Mouse (Mus musculus): ENCODE measurements at regions not wholly inside any gene's neighbourhood (a gene's known extent, or its start where the extent isn't known, plus 50 kb on each side); places are given as distances from the start of the nearest gene placed in this dataset.

DNA sequence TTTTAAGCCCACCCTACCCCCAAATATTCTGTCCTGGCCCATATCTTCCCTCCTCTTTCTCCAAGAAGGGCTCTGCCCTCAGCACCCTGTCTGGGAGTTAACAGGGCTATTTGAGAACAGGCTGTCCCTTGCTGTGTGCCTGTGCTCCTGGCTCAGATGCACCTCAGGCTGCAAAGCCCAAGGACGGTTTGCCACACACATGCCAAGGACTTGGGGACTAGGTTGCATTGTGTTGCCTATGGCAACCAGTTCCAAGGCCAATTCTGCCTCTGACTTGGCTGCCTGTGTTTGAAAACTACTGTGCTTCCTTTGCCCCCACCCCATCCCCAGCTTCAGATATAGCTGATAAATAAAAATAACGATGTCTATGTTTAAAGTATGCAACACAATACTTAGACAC is 227.1 kb upstream of the Podxl start:
- H3K4me3 ChIP-seq (replicated peaks; ENCODE audit: control insufficient read depth, low read depth, low read length), result no peak overlapping the region
- WGBS, result 63% methylated on average over 2 of the region's 2 CpGs
- TF ChIP-seq CTCF (IDR thresholded peaks at IDR 0.05; ENCODE audit: control insufficient read depth, insufficient read depth, low read length) (no peak), POLR2A (IDR thresholded peaks at IDR 0.05; ENCODE audit: borderline replicate concordance, control insufficient read depth, low read depth, low read length) (no peak)
- no peak overlapping the region for H3K27ac ChIP-seq (ENCODE audit: control insufficient read depth, insufficient read depth, low read depth, low read length, poor library complexity)
- H3K4me1 ChIP-seq (ENCODE audit: control insufficient read depth, insufficient read depth, low read length), result no peaks in the 10 kb centered on the region

DNA sequence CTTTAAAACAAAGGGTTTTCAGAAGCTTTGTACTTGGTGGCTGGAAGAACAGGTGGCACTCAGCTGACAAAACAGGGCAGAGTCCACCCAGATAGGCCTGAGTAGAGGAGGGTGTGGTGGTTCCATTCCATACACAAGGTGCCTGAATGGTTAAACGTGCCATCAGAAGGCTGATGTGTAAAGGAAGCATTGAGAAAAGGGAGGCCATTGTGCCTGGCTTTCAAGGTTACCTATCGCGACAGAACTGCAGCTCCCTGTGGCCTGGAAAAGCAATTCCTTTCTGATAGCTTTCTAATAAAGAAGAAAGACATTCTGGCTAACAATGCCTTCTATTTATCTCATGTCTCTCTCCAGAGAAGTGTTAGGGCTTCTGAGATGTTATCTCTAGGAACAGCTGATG is 213.1 kb upstream of the Podxl start:
- H3K27ac ChIP-seq (ENCODE audit: control insufficient read depth, insufficient read depth, low read depth, low read length, poor library complexity), result no peak overlapping the region
- no peak overlapping the region for H3K4me3 ChIP-seq (replicated peaks; ENCODE audit: control insufficient read depth, low read depth, low read length)
- H3K4me1 ChIP-seq (ENCODE audit: control insufficient read depth, insufficient read depth, low read length), result no peaks in the 10 kb centered on the region
- TF ChIP-seq CTCF (IDR thresholded peaks at IDR 0.05; ENCODE audit: control insufficient read depth, insufficient read depth, low read length) (no peak), POLR2A (IDR thresholded peaks at IDR 0.05; ENCODE audit: borderline replicate concordance, control insufficient read depth, low read depth, low read length) (no peak)
- WGBS, result 41% methylated on average over 3 of the region's 3 CpGs

DNA sequence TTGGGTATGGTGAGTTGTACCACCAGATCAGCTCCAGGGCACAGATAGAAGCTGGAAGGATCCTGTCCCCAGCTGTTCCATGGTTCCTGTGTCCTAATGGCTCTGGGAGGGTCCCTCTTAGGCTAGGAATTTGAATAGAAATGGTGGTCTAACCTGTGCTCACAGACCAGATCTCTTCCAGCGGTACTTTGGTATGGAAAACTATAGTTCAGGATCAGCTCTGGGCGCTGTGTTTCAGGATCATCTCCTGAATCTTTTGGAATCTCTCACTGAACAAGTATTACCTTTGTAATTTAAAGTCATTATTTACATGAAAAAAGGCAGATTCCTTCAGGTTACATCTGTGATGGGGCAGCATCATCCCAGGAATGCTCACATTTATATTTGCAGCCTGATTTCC is 208.1 kb upstream of the Podxl start:
- WGBS, result 79% methylated on average over 2 of the region's 2 CpGs
- no peaks in the 10 kb centered on the region for H3K4me1 ChIP-seq (ENCODE audit: control insufficient read depth, insufficient read depth, low read length)
- TF ChIP-seq CTCF (IDR thresholded peaks at IDR 0.05; ENCODE audit: control insufficient read depth, insufficient read depth, low read length), result no peak
- TF ChIP-seq POLR2A (IDR thresholded peaks at IDR 0.05; ENCODE audit: borderline replicate concordance, control insufficient read depth, low read depth, low read length), result no peak
- H3K4me3 ChIP-seq (replicated peaks; ENCODE audit: control insufficient read depth, low read depth, low read length), result no peak overlapping the region
- H3K27ac ChIP-seq (ENCODE audit: control insufficient read depth, insufficient read depth, low read depth, low read length, poor library complexity), result no peak overlapping the region

DNA sequence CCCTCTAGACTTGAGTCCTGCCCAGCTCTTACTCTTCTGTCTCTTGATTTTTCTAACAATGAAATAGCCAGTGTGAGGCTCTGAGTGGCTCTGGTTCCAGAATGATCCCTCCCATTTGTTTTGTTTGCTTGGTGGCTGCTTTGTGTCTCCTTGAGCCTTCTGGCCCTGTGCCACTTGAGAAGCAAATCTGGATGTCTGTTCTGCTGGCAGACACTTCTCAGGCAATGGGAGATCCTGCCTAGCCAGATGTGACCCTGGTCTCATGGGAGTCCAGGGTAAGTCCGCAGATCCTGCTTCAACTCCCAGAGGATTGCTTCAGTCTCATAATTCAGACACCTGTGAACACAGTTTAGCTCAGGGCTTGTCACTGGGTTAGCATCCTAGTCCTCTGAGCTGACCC is 181.8 kb upstream of the Podxl start:
- TF ChIP-seq POLR2A (IDR thresholded peaks at IDR 0.05; ENCODE audit: borderline replicate concordance, control insufficient read depth, low read depth, low read length), result no peak
- no peak for TF ChIP-seq CTCF (IDR thresholded peaks at IDR 0.05; ENCODE audit: control insufficient read depth, insufficient read depth, low read length)
- Histone ChIP-seq H3K4me3 (replicated peaks; ENCODE audit: control insufficient read depth, low read depth, low read length) (no peak overlapping the region), H3K4me1 (ENCODE audit: control insufficient read depth, insufficient read depth, low read length) (no peaks in the 10 kb centered on the region), H3K27ac (ENCODE audit: control insufficient read depth, insufficient read depth, low read depth, low read length, poor library complexity) (no peak overlapping the region)
- WGBS, result 63% methylated on average over 1 of the region's 1 CpGs

DNA sequence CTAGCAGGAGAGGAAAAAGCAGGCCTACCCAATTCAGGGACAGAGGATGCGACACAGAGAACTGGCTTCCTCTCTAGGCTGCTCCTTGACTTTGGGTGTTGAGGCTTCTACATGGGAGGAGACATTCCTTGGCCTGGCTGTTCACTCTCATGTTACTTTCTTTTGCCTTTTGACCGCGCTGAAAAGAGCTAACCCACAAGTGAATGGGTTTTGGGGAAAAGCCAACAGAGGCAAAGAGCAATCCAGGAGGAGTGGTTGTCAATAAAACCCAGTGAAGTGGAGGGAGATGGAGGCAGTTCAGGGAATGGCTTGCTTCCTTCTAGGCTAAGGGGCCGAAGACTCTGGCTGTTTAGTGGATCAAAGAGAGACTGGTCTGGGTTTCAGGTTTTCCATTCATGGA is 167.6 kb upstream of the Podxl start:
- H3K27ac ChIP-seq (ENCODE audit: control insufficient read depth, insufficient read depth, low read depth, low read length, poor library complexity), result no peak overlapping the region
- no peak overlapping the region for H3K4me3 ChIP-seq (replicated peaks; ENCODE audit: control insufficient read depth, low read depth, low read length)
- H3K4me1 ChIP-seq (ENCODE audit: control insufficient read depth, insufficient read depth, low read length), result no peaks in the 10 kb centered on the region
- no peak for TF ChIP-seq CTCF (IDR thresholded peaks at IDR 0.05; ENCODE audit: control insufficient read depth, insufficient read depth, low read length)
- TF ChIP-seq POLR2A (IDR thresholded peaks at IDR 0.05; ENCODE audit: borderline replicate concordance, control insufficient read depth, low read depth, low read length), result no peak
- WGBS, result 81% methylated on average over 4 of the region's 4 CpGs

DNA sequence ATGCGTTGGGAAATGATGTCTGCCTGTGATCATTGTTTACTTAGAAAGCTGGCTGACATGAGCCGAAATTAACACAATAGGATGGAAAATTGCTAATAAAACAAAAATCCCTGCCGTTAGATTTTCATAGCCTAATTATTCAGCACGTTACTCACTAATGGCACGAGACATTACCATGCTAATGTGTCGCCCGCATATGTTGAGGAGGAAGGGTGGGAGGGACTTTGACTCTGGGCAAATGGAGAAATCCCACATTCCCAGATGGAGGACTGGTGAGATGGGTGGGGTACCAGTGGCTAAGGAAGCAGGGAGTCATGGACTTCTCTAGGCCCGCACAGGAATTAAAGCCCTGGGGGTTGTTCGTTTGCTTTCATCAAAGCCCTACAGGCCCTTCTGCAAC is 155.8 kb upstream of the Podxl start:
- Histone ChIP-seq H3K27ac (ENCODE audit: control insufficient read depth, insufficient read depth, low read depth, low read length, poor library complexity) (no peak overlapping the region), H3K4me3 (replicated peaks; ENCODE audit: control insufficient read depth, low read depth, low read length) (no peak overlapping the region), H3K4me1 (ENCODE audit: control insufficient read depth, insufficient read depth, low read length) (no peaks in the 10 kb centered on the region)
- TF ChIP-seq CTCF (IDR thresholded peaks at IDR 0.05; ENCODE audit: control insufficient read depth, insufficient read depth, low read length) (no peak), POLR2A (IDR thresholded peaks at IDR 0.05; ENCODE audit: borderline replicate concordance, control insufficient read depth, low read depth, low read length) (no peak)
- 70% methylated on average over 9 of the region's 9 CpGs for WGBS

DNA sequence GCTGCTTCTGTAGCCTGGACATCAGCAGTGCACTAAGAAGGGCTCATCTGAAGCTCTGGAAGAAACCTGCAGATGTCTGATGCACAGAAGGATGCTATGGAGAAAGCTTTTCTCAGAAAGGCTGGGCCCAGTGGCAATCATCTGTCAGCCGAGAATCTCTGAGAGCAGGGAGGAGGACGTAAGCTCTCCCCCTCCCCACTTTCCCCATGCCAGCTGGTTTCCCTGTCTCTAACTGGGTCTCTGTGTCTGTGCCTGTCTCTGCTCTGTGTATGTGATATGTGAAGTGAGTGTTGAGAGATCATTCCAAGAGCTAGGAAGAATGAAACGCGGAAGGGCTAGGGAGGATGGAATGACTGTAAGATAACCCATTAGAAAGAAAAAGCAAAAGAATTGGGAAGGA is 155.1 kb upstream of the Podxl start:
- TF ChIP-seq CTCF (IDR thresholded peaks at IDR 0.05; ENCODE audit: control insufficient read depth, insufficient read depth, low read length) (no peak), POLR2A (IDR thresholded peaks at IDR 0.05; ENCODE audit: borderline replicate concordance, control insufficient read depth, low read depth, low read length) (no peak)
- Histone ChIP-seq H3K4me1 (ENCODE audit: control insufficient read depth, insufficient read depth, low read length) (no peaks in the 10 kb centered on the region), H3K4me3 (replicated peaks; ENCODE audit: control insufficient read depth, low read depth, low read length) (no peak overlapping the region), H3K27ac (ENCODE audit: control insufficient read depth, insufficient read depth, low read depth, low read length, poor library complexity) (no peak overlapping the region)
- WGBS, result 76% methylated on average over 4 of the region's 4 CpGs

DNA sequence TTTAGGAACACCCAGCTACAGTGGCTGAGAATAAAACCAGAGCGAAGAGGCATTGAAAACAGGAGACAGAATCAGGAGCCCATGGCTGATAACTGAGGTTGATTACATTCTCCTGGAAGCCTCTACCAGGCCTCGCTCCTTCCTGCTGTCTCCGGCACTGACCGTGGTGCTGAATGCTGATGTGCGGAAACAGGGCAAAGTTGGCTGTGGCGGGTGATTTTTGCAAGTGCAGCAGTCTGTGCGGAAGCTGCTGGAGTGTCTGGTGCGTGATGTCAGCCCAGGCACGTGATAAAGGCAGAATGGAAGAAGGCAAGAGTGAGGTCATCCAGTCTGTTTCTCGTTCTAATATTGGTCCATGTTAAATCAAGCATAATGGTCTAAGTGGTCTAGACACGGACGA is 153.8 kb upstream of the Podxl start:
- no peak overlapping the region for H3K27ac ChIP-seq (ENCODE audit: control insufficient read depth, insufficient read depth, low read depth, low read length, poor library complexity)
- WGBS, result 25% methylated on average over 12 of the region's 12 CpGs

DNA sequence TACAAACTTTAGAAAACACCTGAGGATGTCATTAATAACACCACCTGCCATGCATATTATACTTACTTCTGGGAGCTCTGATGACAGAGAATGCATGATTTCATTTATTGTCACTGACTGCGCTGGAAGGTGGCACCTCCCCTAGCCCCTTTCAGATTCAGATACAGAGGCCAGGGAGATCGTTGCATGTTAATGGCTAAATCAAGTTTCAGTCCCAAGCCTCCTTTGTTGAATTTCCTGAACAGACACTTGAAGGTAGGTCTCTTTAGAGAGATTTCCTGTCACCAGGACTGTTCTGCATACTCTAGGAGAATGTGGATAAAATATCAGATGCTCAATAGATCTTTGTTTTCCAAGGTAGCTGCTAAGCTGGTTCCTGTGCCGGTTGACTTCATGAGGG is 143.5 kb upstream of the Podxl start:
- WGBS, result 62% methylated on average over 3 of the region's 3 CpGs
- TF ChIP-seq POLR2A (IDR thresholded peaks at IDR 0.05; ENCODE audit: borderline replicate concordance, control insufficient read depth, low read depth, low read length), result no peak
- no peak for TF ChIP-seq CTCF (IDR thresholded peaks at IDR 0.05; ENCODE audit: control insufficient read depth, insufficient read depth, low read length)

More for the DNA sequence above, 153.8 kb upstream of the Podxl start:
- no peaks in the 10 kb centered on the region for H3K4me1 ChIP-seq (ENCODE audit: control insufficient read depth, insufficient read depth, low read length)
- no peak overlapping the region for H3K4me3 ChIP-seq (replicated peaks; ENCODE audit: control insufficient read depth, low read depth, low read length)
- TF ChIP-seq POLR2A (IDR thresholded peaks at IDR 0.05; ENCODE audit: borderline replicate concordance, control insufficient read depth, low read depth, low read length) (no peak), CTCF (IDR thresholded peaks at IDR 0.05; ENCODE audit: control insufficient read depth, insufficient read depth, low read length) (no peak)

More for the DNA sequence above, 143.5 kb upstream of the Podxl start:
- no peaks in the 10 kb centered on the region for H3K4me1 ChIP-seq (ENCODE audit: control insufficient read depth, insufficient read depth, low read length)
- no peak overlapping the region for H3K4me3 ChIP-seq (replicated peaks; ENCODE audit: control insufficient read depth, low read depth, low read length)
- H3K27ac ChIP-seq (ENCODE audit: control insufficient read depth, insufficient read depth, low read depth, low read length, poor library complexity), result no peak overlapping the region

All from bone marrow, adult 2 months (tissue).